Mouse (Mus musculus) ES-Bruce4 (cell line): ENCODE results near the gene Icosl. TPM values are rescaled to one million over a fixed set of nuclear protein-coding genes. Genes with fewer than 3 reads are reported as not detected.

Source experiments
- H3K27ac ChIP-seq: 2 replicates; pipeline ENCODE4 v1.5.1; 2012; ENCODE audit warnings: low read length, inconsistent platforms; ENCODE audit not compliant: insufficient read depth
- H3K27me3 ChIP-seq: 2 replicates; pipeline ENCODE4 v1.6.1; 2012; ENCODE audit warnings: mild to moderate bottlenecking, low read length, inconsistent platforms; ENCODE audit not compliant: control insufficient read depth, poor library complexity, insufficient read depth, severe bottlenecking
- H3K36me3 ChIP-seq: 2 replicates; pipeline ENCODE4 v1.6.1; 2012; ENCODE audit warnings: inconsistent platforms, mild to moderate bottlenecking, low read length, moderate library complexity; ENCODE audit not compliant: control insufficient read depth, poor library complexity, insufficient read depth, severe bottlenecking
- H3K4me1 ChIP-seq: one replicate; pipeline ENCODE4 v1.8.1; 2011; ENCODE audit warnings: low read length; ENCODE audit not compliant: control insufficient read depth, insufficient read depth
- H3K4me3 ChIP-seq: 2 replicates; pipeline ENCODE4 v1.5.1; 2011; ENCODE audit warnings: low read depth, mild to moderate bottlenecking, low read length
- H3K9ac ChIP-seq: 2 replicates; pipeline ENCODE4 v1.6.1; 2012; ENCODE audit warnings: low read depth, mild to moderate bottlenecking, inconsistent platforms; ENCODE audit not compliant: poor library complexity, severe bottlenecking
- H3K9me3 ChIP-seq: replicated peaks from 2 replicates; pipeline ENCODE4 v1.6.1; 2012; ENCODE audit warnings: mild to moderate bottlenecking, low read length, inconsistent platforms; ENCODE audit not compliant: control insufficient read depth, poor library complexity, insufficient read depth, severe bottlenecking
- CTCF ChIP-seq: IDR thresholded peaks from one replicate; pipeline ENCODE4 v1.8.1; 2011; ENCODE audit warnings: low read depth, low read length
- EP300 ChIP-seq: IDR thresholded peaks from 2 replicates; pipeline ENCODE4 v1.6.1; 2011; ENCODE audit warnings: low read depth, low read length; ENCODE audit not compliant: insufficient read depth
- POLR2A ChIP-seq: IDR thresholded peaks from one replicate; pipeline ENCODE4 v1.8.1; 2011; ENCODE audit warnings: low read length; ENCODE audit not compliant: insufficient read depth
- polyA plus RNA-seq: library from polyadenylated mRNA; stranded (reverse); fragments of >200 nt; gene quantifications from 2 replicates; pipeline ENCODE4 v1.2.4, GENCODE M21; 2011; ENCODE audit warnings: low read depth; ENCODE audit not compliant: missing spikeins, insufficient read depth, insufficient read length

Gene Icosl
- polyA plus RNA-seq, 1 experiment = 13.5 TPM

DNA sequence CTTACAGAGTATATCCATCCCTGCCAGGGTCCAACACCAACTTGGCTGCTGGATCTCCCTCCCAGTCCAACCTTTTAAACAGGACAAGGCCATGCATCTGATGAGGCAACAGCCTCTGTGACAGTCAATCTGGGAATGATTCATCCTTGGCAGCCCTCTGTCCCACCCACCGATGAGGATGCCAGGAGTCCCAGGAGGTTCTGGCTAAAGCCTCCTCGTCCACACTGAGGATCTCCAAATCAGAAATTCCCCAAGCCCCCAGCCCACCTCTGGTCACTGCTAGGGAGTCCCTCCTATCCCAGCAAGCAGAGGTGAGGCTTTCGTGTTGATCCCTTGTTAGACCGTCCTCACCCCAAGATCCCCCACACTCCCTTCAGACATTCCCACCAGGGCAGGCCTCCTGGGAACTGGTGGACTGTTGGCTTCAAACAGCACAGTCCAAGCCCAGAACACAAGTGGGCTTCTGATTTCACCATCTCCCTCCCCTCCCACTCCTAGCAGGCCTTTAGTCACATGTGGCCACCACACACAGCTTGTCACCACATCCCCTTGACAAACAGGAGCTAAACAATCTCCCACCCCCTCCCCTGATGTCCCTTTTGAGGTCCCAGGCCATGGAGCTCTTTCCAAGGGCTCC lies 11.0 kb downstream of the Icosl start:
- H3K27me3 ChIP-seq = no peaks in the 10 kb centered on the region
- H3K36me3 ChIP-seq = peaks cover 6% of the 10 kb centered on the region; the same call in 1 of the 2 replicates
- no peak overlapping the region for H3K9ac ChIP-seq
- H3K4me3 ChIP-seq = no peak overlapping the region
- no peaks in the 10 kb centered on the region for H3K4me1 ChIP-seq
- H3K9me3 ChIP-seq = no peaks in the 10 kb centered on the region
- no peak overlapping the region for H3K27ac ChIP-seq
- TF ChIP-seq POLR2A = no peak
- no peak for TF ChIP-seq EP300
- no peak for TF ChIP-seq CTCF

GRCm38 (mm10) chr10:78084073-78084472 lies 15.0 kb downstream of the Icosl start:
- TF ChIP-seq POLR2A = no peak

GRCm38 (mm10) chr10:78085711-78086110 lies 16.6 kb downstream of the Icosl start:
- no peak overlapping the region for H3K27ac ChIP-seq
- H3K9ac ChIP-seq = no peak overlapping the region
- no peaks in the 10 kb centered on the region for H3K36me3 ChIP-seq
- H3K9me3 ChIP-seq = no peaks in the 10 kb centered on the region
- TF ChIP-seq CTCF (no peak), POLR2A (no peak), EP300 (no peak)
- H3K4me1 ChIP-seq = no peaks in the 10 kb centered on the region
- H3K27me3 ChIP-seq = no peaks in the 10 kb centered on the region
- no peak overlapping the region for H3K4me3 ChIP-seq

More at GRCm38 (mm10) chr10:78084073-78084472, 15.0 kb downstream of the Icosl start:
- Histone ChIP-seq H3K27me3 (no peaks in the 10 kb centered on the region), H3K4me1 (no peaks in the 10 kb centered on the region), H3K4me3 (no peak overlapping the region), H3K9ac (no peak overlapping the region), H3K36me3 (no peaks in the 10 kb centered on the region), H3K27ac (no peak overlapping the region), H3K9me3 (no peaks in the 10 kb centered on the region)

GRCm38 (mm10) chr10:78086444-78087061 lies 17.5 kb downstream of the Icosl start:
- no peaks in the 10 kb centered on the region for H3K9me3 ChIP-seq
- no peaks in the 10 kb centered on the region for H3K27me3 ChIP-seq
- no peaks in the 10 kb centered on the region for H3K4me1 ChIP-seq
- H3K9ac ChIP-seq = no peak overlapping the region
- H3K27ac ChIP-seq = no peak overlapping the region
- no peak for TF ChIP-seq CTCF
- TF ChIP-seq EP300 = no peak
- TF ChIP-seq POLR2A = no peak
- H3K4me3 ChIP-seq = no peak overlapping the region
- no peaks in the 10 kb centered on the region for H3K36me3 ChIP-seq

- no peaks in the 10 kb centered on the region for H3K9me3 ChIP-seq
- H3K4me3 ChIP-seq = no peak overlapping the region
- H3K27ac ChIP-seq = no peak overlapping the region
- H3K4me1 ChIP-seq = no peaks in the 10 kb centered on the region
- H3K27me3 ChIP-seq = no peaks in the 10 kb centered on the region
- no peak overlapping the region for H3K9ac ChIP-seq
- no peaks in the 10 kb centered on the region for H3K36me3 ChIP-seq
- no peak for TF ChIP-seq POLR2A
- no peak for TF ChIP-seq EP300
- no peak for TF ChIP-seq CTCF
Measured at GRCm38 (mm10) chr10:78087101-78087511, 18.0 kb downstream of the Icosl start.

GRCm38 (mm10) chr10:78090246-78090645 lies 21.1 kb downstream of the Icosl start:
- Histone ChIP-seq H3K36me3 (no peaks in the 10 kb centered on the region), H3K4me1 (no peaks in the 10 kb centered on the region), H3K9ac (no peak overlapping the region), H3K4me3 (no peak overlapping the region), H3K27me3 (no peaks in the 10 kb centered on the region), H3K9me3 (no peaks in the 10 kb centered on the region), H3K27ac (no peak overlapping the region)
- no peak for TF ChIP-seq CTCF
- TF ChIP-seq EP300 = no peak
- TF ChIP-seq POLR2A = no peak
